Mouse (Mus musculus) C2C12 (cell line): Measurements from ENCODE around the gene Rftn1.

Source experiments
- CEBPB ChIP-seq: IDR thresholded peaks from one replicate; pipeline ENCODE4 v1.6.1; 2011; ENCODE audit warnings: low read depth, mild to moderate bottlenecking, control low read depth, moderate library complexity
- CTCF ChIP-seq: IDR thresholded peaks from one replicate; pipeline ENCODE4 v1.5.1; 2011; ENCODE audit not compliant: control insufficient read depth, insufficient read depth, insufficient read length
- FOSL1 ChIP-seq: IDR thresholded peaks from one replicate; pipeline ENCODE4 v1.8.0; 2011; ENCODE audit warnings: mild to moderate bottlenecking, low read length; ENCODE audit not compliant: poor library complexity, insufficient read depth, severe bottlenecking
- MAX ChIP-seq: IDR thresholded peaks from one replicate; pipeline ENCODE4 v1.6.1; 2011; ENCODE audit warnings: mild to moderate bottlenecking, control low read depth
- MYOD1 ChIP-seq: IDR thresholded peaks from one replicate; pipeline ENCODE4 v1.6.1; 2011; ENCODE audit warnings: low read depth; ENCODE audit not compliant: control insufficient read depth, insufficient read length
- MYOG ChIP-seq: IDR thresholded peaks from one replicate; pipeline ENCODE4 v1.6.1; 2011; ENCODE audit not compliant: control insufficient read depth, insufficient read length; ENCODE audit errors: extremely low read depth
- USF1 ChIP-seq: IDR thresholded peaks from one replicate; pipeline ENCODE4 v1.6.1; 2011; ENCODE audit warnings: low read depth, mild to moderate bottlenecking, control low read depth, moderate library complexity

GRCm38 (mm10) chr17:50068681-50069138, 121.8 kb downstream of the Rftn1 start:
- TF ChIP-seq MAX (no peak), USF1 (no peak), CEBPB (no peak), CTCF (no peak), MYOD1 (no peak), FOSL1 (no peak), MYOG (no peak)
